24 mouse cellular contexts compared by ENCODE assay signal in genomic region chr4:47023949-47024348, GRCm38 (mm10). TPM values are rescaled to one million over a fixed set of nuclear protein-coding genes. Genes with fewer than 3 reads are reported as not detected.
DNase-seq lines count a peak whose midpoint lies in the region; ATAC-seq and TF ChIP-seq lines count a peak whose summit lies in the region.
"Had no signal": no experiment of that assay in that cellular context is flagged by ENCODE, and none has a peak within 500 bp of the region (broad histone marks: within the 10 kb centered on the region; RNA-seq: fewer than 3 reads in every experiment).

No protein-coding gene starts in this region.

- no peak overlapping the region for H3K4me2 ChIP-seq in forebrain, postnatal 0 days (ENCODE audit: low read depth)
- no peak overlapping the region for H3K4me2 ChIP-seq in forebrain, embryonic 16.5 days (ENCODE audit: low read length)
- H3K4me2 ChIP-seq in hindbrain, postnatal 0 days (ENCODE audit: low read depth, low read length): no peak overlapping the region
- H3K4me2 ChIP-seq in hindbrain, embryonic 14.5 days (replicated peaks): no peak overlapping the region
- no peak overlapping the region for H3K4me2 ChIP-seq in heart, embryonic 11.5 days
- H3K4me2 ChIP-seq: forebrain, embryonic 13.5 days; hindbrain, embryonic 12.5 days had no signal

- no peak overlapping the region for H3K27ac ChIP-seq in forebrain, postnatal 0 days (ENCODE audit: low read depth, low read length)
- no peak overlapping the region for H3K27ac ChIP-seq in forebrain, embryonic 16.5 days (ENCODE audit: low read length)
- no peak overlapping the region for H3K27ac ChIP-seq in hindbrain, postnatal 0 days
- no peak overlapping the region for H3K27ac ChIP-seq in hindbrain, embryonic 14.5 days
- H3K27ac ChIP-seq in heart, embryonic 11.5 days (ENCODE audit: low read depth, low read length): no peak overlapping the region
- H3K27ac ChIP-seq: forebrain, embryonic 10.5 days; forebrain, embryonic 13.5 days; gastrocnemius, adult 2 months; heart, adult 2 months; heart, embryonic 10.5 days; hindbrain, embryonic 12.5 days had no signal

- DNase-seq in forebrain, postnatal 0 days: no peak
- no peak for DNase-seq in hindbrain, postnatal 0 days (ENCODE audit: low spot score)
- DNase-seq in hindbrain, embryonic 14.5 days (ENCODE audit: low spot score): no peak
- DNase-seq: adrenal gland, postnatal 14 days; cerebellum, adult 18-20 months; cerebellum, adult 9-10 months; cerebellum, postnatal 14 days; gastrocnemius, adult 2 months; gastrocnemius, postnatal 36 days; heart, adult 2 months; kidney, adult 18-20 months had no signal

- peak; percentile 54 for TF ChIP-seq CTCF in forebrain, postnatal 0 days (IDR thresholded peaks at IDR 0.05; ENCODE audit: low read depth)
- TF ChIP-seq CTCF in hindbrain, postnatal 0 days (IDR thresholded peaks at IDR 0.05; ENCODE audit: low read depth): peak; percentile 49
- no peak for TF ChIP-seq CTCF in E14TG2a.4 (conservative IDR thresholded peaks at IDR 0.05; ENCODE audit: low read length)

- peak; percentile 64 for ATAC-seq in forebrain, postnatal 0 days
- ATAC-seq in forebrain, embryonic 16.5 days: no peak
- no peak for ATAC-seq in hindbrain, postnatal 0 days
- no peak for ATAC-seq in hindbrain, embryonic 14.5 days (ENCODE audit: low FRiP score)
- no peak for ATAC-seq in heart, embryonic 11.5 days (replicated peaks; ENCODE audit: insufficient number of reproducible peaks, low FRiP score, low TSS enrichment)
- ATAC-seq: forebrain, embryonic 13.5 days; hindbrain, embryonic 16.5 days; inflammation-experienced regulatory T-cells, adult 6 months; intestine, embryonic 16.5 days; Patski had no signal

- H3K4me3 ChIP-seq in forebrain, postnatal 0 days (ENCODE audit: low read depth, low read length): no peak overlapping the region
- H3K4me3 ChIP-seq in forebrain, embryonic 16.5 days (replicated peaks; ENCODE audit: low read length): no peak overlapping the region
- H3K4me3 ChIP-seq in hindbrain, postnatal 0 days (ENCODE audit: low read length): no peak overlapping the region
- H3K4me3 ChIP-seq in hindbrain, embryonic 14.5 days (replicated peaks; ENCODE audit: low read length): no peak overlapping the region
- H3K4me3 ChIP-seq in E14TG2a.4 (replicated peaks; ENCODE audit: low read length): 0 out of 2 replicates have a peak overlapping the region, but pooled peaks have one; percentile 7
- H3K4me3 ChIP-seq in heart, embryonic 11.5 days (ENCODE audit: low read depth, low read length): no peak overlapping the region
- H3K4me3 ChIP-seq: forebrain, embryonic 10.5 days; forebrain, embryonic 13.5 days; gastrocnemius, adult 2 months; heart, adult 2 months; heart, embryonic 10.5 days; hindbrain, embryonic 12.5 days had no signal

- 67% methylated on average over 6 of the region's 6 CpGs for WGBS in forebrain, postnatal 0 days
- 79% methylated on average over 6 of the region's 6 CpGs for WGBS in forebrain, embryonic 16.5 days
- 68% methylated on average over 6 of the region's 6 CpGs for WGBS in hindbrain, postnatal 0 days
- WGBS in hindbrain, embryonic 14.5 days: 71% methylated on average over 6 of the region's 6 CpGs
- 59% methylated on average over 6 of the region's 6 CpGs for WGBS in heart, embryonic 11.5 days (ENCODE audit: insufficient replicate concordance)

- no peak overlapping the region for H3K9ac ChIP-seq in forebrain, postnatal 0 days
- H3K9ac ChIP-seq in forebrain, embryonic 16.5 days (replicated peaks; ENCODE audit: low read depth, low read length): no peak overlapping the region
- no peak overlapping the region for H3K9ac ChIP-seq in hindbrain, postnatal 0 days (replicated peaks; ENCODE audit: low read length)
- no peak overlapping the region; the same call in 1 of the 2 replicates for H3K9ac ChIP-seq in hindbrain, embryonic 14.5 days
- no peak overlapping the region for H3K9ac ChIP-seq in heart, embryonic 11.5 days (ENCODE audit: low read depth, low read length)
- H3K9ac ChIP-seq: forebrain, embryonic 13.5 days; hindbrain, embryonic 12.5 days had no signal

- H3K4me1 ChIP-seq in forebrain, postnatal 0 days (ENCODE audit: insufficient read depth): no peaks in the 10 kb centered on the region
- no peaks in the 10 kb centered on the region for H3K4me1 ChIP-seq in forebrain, embryonic 16.5 days (replicated peaks; ENCODE audit: control insufficient read depth, insufficient read depth, low read length)
- no peaks in the 10 kb centered on the region for H3K4me1 ChIP-seq in hindbrain, postnatal 0 days (ENCODE audit: insufficient read depth, low read length)
- H3K4me1 ChIP-seq in hindbrain, embryonic 14.5 days (replicated peaks; ENCODE audit: control insufficient read depth, insufficient read depth, low read length): no peaks in the 10 kb centered on the region
- H3K4me1 ChIP-seq in E14TG2a.4 (replicated peaks; ENCODE audit: low read depth, low read length): no peaks in the 10 kb centered on the region
- H3K4me1 ChIP-seq in heart, embryonic 11.5 days (ENCODE audit: control insufficient read depth, insufficient read depth, low read length): no peaks in the 10 kb centered on the region; the same call in 1 of the 2 replicates
- H3K4me1 ChIP-seq: forebrain, embryonic 10.5 days; forebrain, embryonic 13.5 days; hindbrain, embryonic 12.5 days had no signal

- H3K27me3 ChIP-seq in forebrain, postnatal 0 days (ENCODE audit: insufficient read depth, low read length): no peaks in the 10 kb centered on the region
- H3K27me3 ChIP-seq in forebrain, embryonic 16.5 days (replicated peaks; ENCODE audit: control insufficient read depth, insufficient read depth, low read length): no peaks in the 10 kb centered on the region
- H3K27me3 ChIP-seq in hindbrain, postnatal 0 days (ENCODE audit: insufficient read depth, low read length): no peaks in the 10 kb centered on the region
- H3K27me3 ChIP-seq in hindbrain, embryonic 14.5 days (ENCODE audit: control insufficient read depth, insufficient read depth, low read length): no peaks in the 10 kb centered on the region
- H3K27me3 ChIP-seq in E14TG2a.4 (ENCODE audit: insufficient read depth, low read length): peaks cover 26% of the 10 kb centered on the region
- H3K27me3 ChIP-seq in heart, embryonic 11.5 days (ENCODE audit: control insufficient read depth, insufficient read depth, low read length): no peaks in the 10 kb centered on the region; the same call in 1 of the 2 replicates
- H3K27me3 ChIP-seq: forebrain, embryonic 13.5 days; hindbrain, embryonic 12.5 days; Patski had no signal

- no peaks in the 10 kb centered on the region for H3K9me3 ChIP-seq in forebrain, postnatal 0 days (ENCODE audit: low read length)
- no peaks in the 10 kb centered on the region for H3K9me3 ChIP-seq in forebrain, embryonic 16.5 days (ENCODE audit: control insufficient read depth, low read length)
- H3K9me3 ChIP-seq in hindbrain, postnatal 0 days (ENCODE audit: low read length): no peaks in the 10 kb centered on the region
- H3K9me3 ChIP-seq in hindbrain, embryonic 14.5 days (ENCODE audit: control insufficient read depth, low read length): no peaks in the 10 kb centered on the region
- H3K9me3 ChIP-seq in E14TG2a.4 (ENCODE audit: low read length): no peaks in the 10 kb centered on the region
- H3K9me3 ChIP-seq in heart, embryonic 11.5 days (replicated peaks; ENCODE audit: control insufficient read depth, low read length): no peaks in the 10 kb centered on the region
- H3K9me3 ChIP-seq: forebrain, embryonic 10.5 days; forebrain, embryonic 13.5 days; heart, embryonic 10.5 days; hindbrain, embryonic 12.5 days had no signal

- H3K36me3 ChIP-seq in forebrain, postnatal 0 days (ENCODE audit: insufficient read depth): peaks cover 36% of the 10 kb centered on the region
- no peaks in the 10 kb centered on the region; the same call in 1 of the 2 replicates for H3K36me3 ChIP-seq in forebrain, embryonic 16.5 days (ENCODE audit: control insufficient read depth, insufficient read depth)
- H3K36me3 ChIP-seq in hindbrain, postnatal 0 days (ENCODE audit: insufficient read depth, low read length): peaks cover 9% of the 10 kb centered on the region; the same call in 1 of the 2 replicates
- H3K36me3 ChIP-seq in hindbrain, embryonic 14.5 days (replicated peaks; ENCODE audit: control insufficient read depth, insufficient read depth): peaks cover 27% of the 10 kb centered on the region
- no peaks in the 10 kb centered on the region for H3K36me3 ChIP-seq in E14TG2a.4 (ENCODE audit: insufficient read depth, low read length)
- no peaks in the 10 kb centered on the region; the same call in 1 of the 2 replicates for H3K36me3 ChIP-seq in heart, embryonic 11.5 days (ENCODE audit: control insufficient read depth, insufficient read depth, low read length)
- H3K36me3 ChIP-seq: G1E had no signal

RNA-seq across cellular contexts. Expression of gene Gabbr2, which starts 32.3 kb away (rescaled TPM):
- 51.8 and 65.3 TPM in 2 replicates for total RNA-seq in forebrain, postnatal 0 days (2014; rRNA removed)
- polyA plus RNA-seq in forebrain, postnatal 0 days (2015; fragmentation: Nextera tagmentation; extraction: Ambion mirVana): 6.4 and 14.7 TPM in 2 replicates
- 3.9 and 5.5 TPM in 2 replicates for polyA plus RNA-seq in forebrain, embryonic 16.5 days (2015; fragmentation: Nextera tagmentation; extraction: Ambion mirVana)
- 98.9 and 115 TPM in 2 replicates for total RNA-seq in hindbrain, postnatal 0 days (2014; rRNA removed)
- polyA plus RNA-seq in hindbrain, postnatal 0 days (2015; fragmentation: Nextera tagmentation; extraction: Ambion mirVana): 16.7 and 17.7 TPM in 2 replicates
- 13.3 and 13.8 TPM in 2 replicates for polyA plus RNA-seq in hindbrain, embryonic 14.5 days (2014; fragmentation: Nextera tagmentation; extraction: Ambion mirVana)
- 0.04 and 0.13 TPM in 2 replicates for polyA plus RNA-seq in heart, embryonic 11.5 days (2014; fragmentation: Nextera tagmentation; extraction: Ambion mirVana)
- total RNA-seq: granulocyte monocyte progenitor cell, adult 5-6 weeks had no signal
- polyA plus RNA-seq: G1E; inflammation-experienced regulatory T-cells, adult 6 months; Patski had no signal

RNA-seq across cellular contexts. Expression of gene Anks6, which starts 33.3 kb away (rescaled TPM):
- 9.0 and 11.0 TPM in 2 replicates for total RNA-seq in forebrain, postnatal 0 days (2014; rRNA removed)
- 2.1 TPM in 2 replicates for polyA plus RNA-seq in forebrain, postnatal 0 days (2015; fragmentation: Nextera tagmentation; extraction: Ambion mirVana)
- polyA plus RNA-seq in forebrain, embryonic 16.5 days (2015; fragmentation: Nextera tagmentation; extraction: Ambion mirVana): 4.6 and 4.9 TPM in 2 replicates
- 11.1 and 13.4 TPM in 2 replicates for total RNA-seq in hindbrain, postnatal 0 days (2014; rRNA removed)
- 3.0 and 3.2 TPM in 2 replicates for polyA plus RNA-seq in hindbrain, postnatal 0 days (2015; fragmentation: Nextera tagmentation; extraction: Ambion mirVana)
- 4.8 and 5.0 TPM in 2 replicates for polyA plus RNA-seq in hindbrain, embryonic 14.5 days (2014; fragmentation: Nextera tagmentation; extraction: Ambion mirVana)
- polyA plus RNA-seq in heart, embryonic 11.5 days (2014; fragmentation: Nextera tagmentation; extraction: Ambion mirVana): 1.4 TPM in 2 replicates
- total RNA-seq: granulocyte monocyte progenitor cell, adult 5-6 weeks had no signal
- polyA plus RNA-seq: G1E; inflammation-experienced regulatory T-cells, adult 6 months had no signal
